Mouse (Mus musculus) adrenal gland, postnatal 10 days (tissue): ENCODE measurements around the gene Hspb7. TPM values are rescaled to one million over a fixed set of nuclear protein-coding genes. Genes with fewer than 3 reads are reported as not detected.

ENCODE experiments used
- DNase-seq: peaks from one replicate; pipeline ENCODE4 v3.0.0; 2021; ENCODE audit warnings: mixed read lengths
- total RNA-seq, 2 experiments: library from RNA; stranded (reverse); gene quantifications; 2 replicates each; pipeline ENCODE4 v1.2.3; 2021

The Hspb7 gene
- total RNA-seq, 2 experiments from 2014 or later = 9.0 to 31.7 TPM

DNA sequence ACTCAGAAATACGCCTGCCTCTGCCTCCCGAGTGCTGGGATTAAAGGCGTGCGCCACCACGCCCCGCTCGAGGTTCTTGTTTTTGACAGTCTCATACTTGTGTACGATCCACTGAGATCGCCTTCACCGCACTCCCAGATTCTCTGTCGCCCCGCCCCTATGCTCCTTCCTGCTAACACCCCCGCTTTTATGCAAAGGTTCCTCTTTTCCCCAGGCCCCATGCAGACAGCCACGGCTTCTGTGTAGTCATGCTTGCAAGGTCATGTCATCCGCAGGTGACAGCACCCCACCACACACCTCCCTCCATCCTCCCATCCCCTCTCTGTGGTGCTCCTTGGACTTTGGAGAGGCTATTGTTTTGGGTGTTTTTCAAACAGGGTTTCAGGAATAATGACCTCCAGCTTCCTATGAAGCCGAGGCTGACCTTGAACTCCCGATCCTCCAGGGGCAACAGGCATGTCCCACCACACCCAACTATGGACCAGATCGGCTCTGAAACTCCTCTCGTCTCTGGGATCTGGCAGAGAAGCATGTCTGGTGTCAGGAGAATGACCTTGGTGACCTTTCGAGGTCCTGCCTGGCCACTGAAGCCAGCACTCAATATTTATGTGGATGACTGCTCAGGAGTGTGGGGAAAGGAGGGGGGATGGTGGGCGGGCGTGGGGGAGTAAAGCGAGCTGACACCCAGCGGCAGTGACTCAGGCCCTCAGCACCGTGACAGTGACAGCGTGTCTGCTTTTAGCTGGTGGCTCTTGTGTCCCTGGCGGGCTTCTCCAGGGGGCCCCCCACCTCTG is 984 bp upstream of the Hspb7 start:
- DNase-seq = peak; percentile 49

GRCm38 (mm10) chr4:141420886-141421285 is 307 bp downstream of the Hspb7 start:
- DNase-seq = no peak

DNA sequence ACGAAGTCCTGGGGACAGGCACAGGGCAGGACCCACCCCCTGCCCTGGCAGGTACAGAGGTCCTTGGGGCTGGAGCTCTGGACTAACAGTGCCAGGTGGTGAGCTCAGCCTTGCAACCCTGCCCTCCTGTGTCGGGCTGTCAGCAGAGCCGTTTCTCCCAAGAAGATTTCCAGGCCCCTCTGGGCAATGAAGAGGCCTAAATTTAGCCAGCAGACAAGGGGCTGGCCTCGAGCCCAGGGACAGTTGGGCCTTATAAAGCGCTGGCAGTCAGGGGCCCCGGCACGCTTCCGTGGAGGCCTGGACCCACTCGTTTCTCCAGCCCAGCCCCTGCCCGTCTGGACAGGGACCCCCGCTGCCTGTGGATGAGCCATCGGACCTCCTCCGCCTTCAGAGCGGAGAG is 844 bp downstream of the Hspb7 start:
- peak; percentile 59 for DNase-seq

- no peak for DNase-seq
Observed at GRCm38 (mm10) chr4:141422841-141423240, 2.3 kb downstream of the Hspb7 start.

- DNase-seq = no peak
Observed at GRCm38 (mm10) chr4:141423288-141423687, 2.7 kb downstream of the Hspb7 start.

- no peak for DNase-seq
Observed at GRCm38 (mm10) chr4:141423691-141424431, 3.3 kb downstream of the Hspb7 start.

DNA sequence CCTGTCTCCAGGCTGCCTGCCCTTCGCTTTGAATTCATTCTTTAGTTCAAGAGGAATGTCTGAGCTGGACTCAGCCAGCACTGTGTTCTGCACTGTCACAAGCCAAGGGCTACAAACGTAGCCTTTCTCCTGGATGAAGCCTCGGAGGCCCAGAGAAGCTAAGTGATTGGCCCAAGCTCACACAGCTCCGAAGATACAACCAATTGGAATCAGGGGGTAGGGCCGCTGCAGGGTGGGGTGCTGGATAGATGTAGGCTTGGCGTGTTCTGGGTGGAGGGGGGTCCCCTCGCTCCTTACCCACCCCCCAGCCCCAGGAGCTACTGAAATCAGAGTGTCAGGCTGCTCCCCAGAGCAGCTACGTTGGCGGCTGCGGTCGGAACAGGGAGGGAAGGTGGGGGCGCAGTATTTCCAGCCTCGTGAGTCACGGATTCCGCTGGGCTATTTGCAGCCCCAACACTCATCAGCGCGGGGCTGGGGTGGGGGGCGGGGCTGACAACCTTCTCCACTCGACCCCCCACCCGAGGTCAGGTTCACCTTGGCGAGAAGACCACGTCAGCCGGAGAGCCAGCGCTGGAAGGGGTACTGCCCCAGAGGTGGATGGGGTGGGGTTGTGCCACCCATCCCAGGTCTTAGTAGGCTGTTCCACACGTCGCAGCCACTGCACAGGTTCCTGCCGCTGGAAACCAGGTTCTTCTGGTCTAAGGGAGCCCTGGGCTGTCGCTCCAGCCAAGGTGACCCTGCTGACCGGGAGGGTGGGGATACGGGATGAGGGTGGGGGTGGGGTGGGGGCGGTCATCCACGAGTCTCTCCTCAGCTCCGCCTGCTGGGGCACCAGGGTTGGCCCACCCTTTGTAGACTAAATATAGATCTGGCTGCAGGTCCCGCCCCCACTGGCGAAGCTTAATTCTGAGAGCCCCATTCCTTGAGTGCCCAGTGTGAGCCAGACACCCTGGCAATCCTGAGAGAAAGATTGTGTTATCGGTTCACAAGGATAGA is 5.2 kb downstream of the Hspb7 start:
- peak; percentile 46 for DNase-seq

- DNase-seq = no peak
Observed at GRCm38 (mm10) chr4:141426796-141427745, 6.5 kb downstream of the Hspb7 start.

DNA sequence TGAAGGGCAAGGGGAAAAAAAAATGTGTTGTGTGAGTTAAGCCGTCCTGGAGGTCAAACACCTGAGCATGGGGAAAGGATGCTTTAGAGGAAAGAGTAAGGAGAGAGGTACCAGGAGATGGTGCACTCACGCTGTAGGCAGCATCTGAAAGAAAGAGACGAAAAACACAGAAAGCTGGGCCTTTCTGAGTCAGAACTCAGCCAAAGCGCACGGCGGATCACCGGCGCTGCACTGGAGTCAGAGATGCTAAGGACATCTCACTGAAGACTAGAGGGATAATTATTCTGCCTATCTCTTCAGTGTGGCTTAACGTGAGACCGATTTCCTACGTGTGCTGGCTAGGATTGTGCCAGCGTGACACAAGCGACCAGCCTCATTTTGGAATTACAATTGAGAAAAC is 7.3 kb downstream of the Hspb7 start:
- DNase-seq = no peak

DNA sequence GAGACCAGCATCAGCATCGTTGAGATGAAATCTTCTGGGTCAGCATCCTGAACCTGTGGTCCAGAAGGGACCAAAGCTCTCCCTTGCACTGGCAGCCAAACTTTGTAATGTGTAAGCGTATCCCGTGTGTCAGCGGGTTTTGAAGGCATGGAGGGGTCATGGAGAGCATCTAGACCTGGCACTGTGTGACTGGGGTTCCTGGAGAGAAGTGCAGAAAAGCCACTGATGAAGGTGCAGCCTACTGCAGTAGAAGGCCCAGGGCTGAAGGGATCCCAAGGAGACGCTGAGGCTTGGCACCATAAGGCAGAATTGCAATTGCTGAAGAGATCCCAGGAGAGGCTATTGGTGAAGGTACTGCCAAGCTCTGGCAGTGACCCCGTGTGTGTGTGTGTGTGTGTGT is 8.8 kb downstream of the Hspb7 start:
- DNase-seq = peak; percentile 53

- DNase-seq = peak; percentile 68
Observed at GRCm38 (mm10) chr4:141429847-141430246, 9.3 kb downstream of the Hspb7 start.

GRCm38 (mm10) chr4:141430997-141431396 is 10.4 kb downstream of the Hspb7 start:
- DNase-seq = peak; percentile 86

DNA sequence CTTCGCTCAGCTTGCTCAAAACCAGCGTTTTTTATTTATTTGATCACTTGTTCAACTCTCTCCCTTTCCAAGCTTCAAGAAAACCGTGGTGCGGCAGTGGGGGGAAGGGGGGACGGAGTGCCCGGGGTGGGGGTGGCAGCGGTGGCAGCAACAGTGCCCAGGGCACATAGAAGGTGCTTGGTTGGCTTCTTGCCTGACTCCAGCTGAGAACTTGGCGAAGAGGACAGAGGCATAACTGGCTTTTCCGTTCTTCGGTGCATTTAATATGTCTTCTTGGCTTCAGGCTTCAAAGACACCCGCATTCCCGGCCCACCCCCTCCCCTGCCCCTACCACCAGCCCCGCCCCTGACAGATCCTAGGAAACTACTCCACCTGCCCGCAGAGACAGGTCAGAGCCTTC is 12.1 kb downstream of the Hspb7 start:
- DNase-seq = no peak

DNA sequence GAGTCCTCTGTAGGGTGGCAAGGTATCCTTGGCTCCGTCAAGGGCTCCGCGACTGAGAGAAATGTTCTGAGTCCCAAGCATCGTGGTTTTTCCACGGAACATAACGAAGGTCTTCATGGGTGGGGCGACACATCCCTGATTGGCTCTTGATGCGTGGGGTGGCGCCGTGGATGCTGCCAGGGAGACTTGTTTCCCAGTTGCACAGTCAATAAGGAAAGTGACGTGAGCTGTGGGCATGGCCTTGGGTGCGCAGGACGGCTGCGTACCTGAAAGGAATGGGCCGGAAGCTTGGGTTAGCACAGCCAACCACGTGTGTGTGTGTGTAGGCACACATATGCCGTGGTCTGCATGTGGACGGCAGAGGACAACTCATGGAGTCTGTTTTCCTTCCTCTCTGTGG is 12.6 kb downstream of the Hspb7 start:
- no peak for DNase-seq

DNA sequence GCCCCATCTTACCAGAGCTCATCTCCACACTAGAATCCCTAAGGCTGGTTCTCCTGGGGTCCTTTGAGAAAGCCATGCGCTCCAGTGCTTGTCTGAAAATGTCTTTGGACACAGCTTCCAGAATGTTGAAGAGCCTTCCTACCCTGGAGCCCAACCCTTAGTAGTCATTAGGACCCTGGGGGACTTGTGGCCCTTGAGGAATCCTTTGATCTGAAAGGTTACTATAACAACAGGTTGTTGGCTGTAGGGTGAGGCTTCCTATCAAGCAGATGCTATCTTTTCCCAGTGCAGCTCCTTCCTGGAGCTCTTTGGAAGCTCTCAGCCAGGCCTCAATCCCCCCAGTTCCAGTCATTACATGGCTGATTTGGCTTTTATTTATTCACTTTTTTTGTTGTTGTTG is 15.4 kb downstream of the Hspb7 start, which contains the start of gene Srarp:
Gene Srarp, minus strand, starts transcription at position 132 of the 400 bp plus-strand sequence.
- no peak for DNase-seq

GRCm38 (mm10) chr4:141439083-141439803 is 18.7 kb downstream of the Hspb7 start:
- DNase-seq = no peak

DNA sequence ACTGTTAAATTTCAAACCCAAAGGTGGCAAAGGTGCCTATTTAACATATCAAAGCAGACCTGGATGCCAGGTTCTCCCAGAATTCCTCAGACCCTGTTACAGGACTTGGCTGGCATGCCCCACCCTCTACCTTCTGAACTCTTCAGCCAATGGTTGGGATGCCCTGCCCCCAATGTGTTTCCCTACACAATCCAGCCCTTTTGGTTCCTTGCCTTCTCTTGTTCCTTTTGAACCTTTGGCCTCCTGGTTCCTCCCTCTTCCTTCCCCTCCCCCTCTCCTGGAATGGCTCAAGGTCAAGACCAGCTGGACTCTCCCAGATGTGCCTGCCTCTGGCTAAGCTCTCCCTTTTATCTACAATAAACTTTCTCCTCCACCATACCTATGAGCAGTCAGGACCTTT is 20.3 kb downstream of the Hspb7 start:
- DNase-seq = no peak

DNA sequence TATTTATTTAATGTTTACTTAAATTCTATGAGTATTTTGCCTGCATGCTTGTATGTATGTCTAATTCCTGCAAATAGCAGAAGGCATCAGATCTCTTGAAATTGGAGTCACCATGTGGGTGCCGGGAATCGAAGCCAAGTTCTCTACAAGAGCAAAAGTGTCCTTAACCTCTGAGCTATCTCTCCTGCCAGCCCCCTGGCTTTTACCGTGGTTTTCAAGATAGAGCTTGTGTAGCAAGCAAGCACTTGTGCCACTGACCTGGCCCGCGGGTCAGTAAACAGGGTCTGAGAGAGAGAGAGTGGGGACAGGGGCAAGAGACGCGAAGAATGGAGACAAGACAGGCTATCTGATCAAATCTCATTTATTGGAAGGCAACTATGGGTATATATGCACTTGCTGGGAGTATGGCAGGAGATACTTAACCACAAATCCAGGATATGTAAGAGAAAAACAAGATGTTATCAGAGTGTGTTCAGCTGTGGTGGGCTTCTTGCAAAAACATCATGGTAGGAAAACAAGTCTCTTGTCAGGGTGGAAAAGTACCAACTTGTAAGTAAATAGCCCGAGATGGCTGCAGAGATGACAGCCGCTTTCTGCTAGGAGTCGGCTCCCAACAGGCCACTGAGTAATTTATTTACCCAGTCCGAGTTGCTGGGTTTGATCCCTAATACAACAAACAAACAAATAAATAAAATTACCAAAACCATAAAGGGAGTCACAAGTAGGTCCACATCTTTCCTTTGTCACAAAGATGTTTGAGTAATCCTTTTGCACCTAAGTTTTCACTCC is 23.3 kb downstream of the Hspb7 start:
- no peak for DNase-seq
